Mouse (Mus musculus) activated CD4-positive, CD25-positive, alpha-beta regulatory T cell, adult 4 months (primary cell): ENCODE results near the gene Nrcam. TPM values are rescaled to one million over a fixed set of nuclear protein-coding genes. Genes with fewer than 3 reads are reported as not detected.

Experiments
- ATAC-seq: one replicate; pipeline ENCODE4 v1.8.0; 2017
- polyA plus RNA-seq, 2 experiments: library from polyadenylated mRNA; unstranded; fragments of 100-300 nt; shearing (Covaris generic); gene quantifications; one replicate each; pipeline ENCODE4 v1.2.1; 2017

Nrcam gene
- polyA plus RNA-seq, 2 experiments from 2014 or later: 0.42 TPM; not detected in 1

DNA sequence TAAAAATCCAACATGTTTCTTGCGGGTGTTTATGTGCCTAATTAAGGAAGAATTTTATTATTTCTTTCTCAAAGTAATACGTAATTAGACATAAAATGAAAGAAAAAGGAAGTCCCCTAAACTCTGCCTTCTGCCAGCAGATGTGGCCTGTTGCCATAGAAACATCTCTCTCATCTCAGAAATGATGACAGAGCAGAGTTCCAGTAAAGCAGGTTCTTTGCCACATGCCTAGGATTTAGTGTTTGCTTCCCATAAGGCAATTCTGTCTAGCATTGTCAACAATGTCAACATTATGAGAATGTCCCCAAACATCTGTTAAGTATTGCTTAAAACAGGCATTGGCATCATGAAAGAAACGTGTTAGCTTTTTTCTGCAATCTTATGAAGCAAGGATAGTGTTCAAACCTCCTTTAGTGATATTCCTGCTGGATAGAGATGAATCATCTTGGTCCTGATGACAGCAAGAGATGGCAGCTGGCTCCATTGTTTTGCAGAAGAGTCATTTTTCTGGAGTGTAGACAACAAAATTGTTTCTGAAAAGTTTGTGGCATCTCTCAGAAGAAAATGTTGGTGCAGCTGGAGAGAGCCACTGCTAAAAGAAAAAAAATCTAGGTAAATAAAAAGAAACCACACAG lies 42.5 kb downstream of the Nrcam start:
- no peak for ATAC-seq

DNA sequence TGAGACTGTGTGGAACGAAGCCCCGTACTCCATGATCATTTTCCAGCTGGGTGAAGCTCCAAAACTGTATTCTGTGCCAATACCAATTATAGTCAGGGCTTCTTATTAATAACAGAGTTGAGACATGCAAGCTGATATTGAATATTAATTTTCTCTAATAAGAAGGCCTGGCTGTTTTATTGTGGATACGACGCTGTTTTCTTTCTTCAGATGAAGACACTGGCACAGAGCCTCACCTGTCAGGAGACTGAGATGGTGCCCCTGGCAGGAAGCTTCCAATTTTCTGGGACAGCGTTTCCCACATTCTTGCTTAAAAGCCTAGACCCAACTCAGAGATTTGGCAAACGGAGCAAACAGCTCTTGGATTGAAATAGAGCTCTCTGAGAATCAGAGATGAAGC lies 47.3 kb downstream of the Nrcam start:
- no peak for ATAC-seq

DNA sequence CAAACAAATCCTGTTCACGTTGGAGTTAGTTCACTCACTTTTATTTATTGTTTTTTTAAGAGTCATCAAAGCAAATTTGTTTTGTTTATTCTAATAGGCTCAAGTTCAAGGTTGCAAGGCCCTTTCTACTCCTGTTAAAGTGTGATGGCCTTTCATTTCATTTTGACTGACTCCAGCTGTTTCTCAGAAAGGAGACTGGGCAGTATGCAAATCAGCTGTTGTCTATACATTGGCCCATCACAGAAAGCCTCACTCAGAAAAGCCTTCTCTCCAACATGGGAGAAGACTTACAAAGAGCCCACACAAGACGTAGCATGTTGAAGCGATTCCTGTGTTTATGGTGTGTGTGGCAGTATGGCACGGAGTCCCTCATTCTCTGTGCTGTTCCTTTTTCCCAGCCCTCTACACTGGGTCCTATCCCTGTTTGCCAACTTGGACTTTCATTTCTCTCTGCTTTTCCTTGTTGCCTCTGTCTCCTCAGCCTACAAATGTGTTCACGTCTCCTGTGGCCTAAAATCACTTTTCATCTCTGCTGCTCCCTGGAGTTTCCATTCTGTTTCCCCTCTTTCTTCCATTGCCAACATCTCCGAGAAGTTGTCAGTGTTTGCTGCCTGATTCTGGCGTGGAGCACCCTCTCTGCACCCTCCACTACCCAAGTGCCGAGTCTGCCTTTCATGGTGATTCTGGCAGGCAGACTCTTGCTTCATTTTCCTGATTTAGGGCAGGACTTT lies 49.9 kb downstream of the Nrcam start:
- no peak for ATAC-seq

DNA sequence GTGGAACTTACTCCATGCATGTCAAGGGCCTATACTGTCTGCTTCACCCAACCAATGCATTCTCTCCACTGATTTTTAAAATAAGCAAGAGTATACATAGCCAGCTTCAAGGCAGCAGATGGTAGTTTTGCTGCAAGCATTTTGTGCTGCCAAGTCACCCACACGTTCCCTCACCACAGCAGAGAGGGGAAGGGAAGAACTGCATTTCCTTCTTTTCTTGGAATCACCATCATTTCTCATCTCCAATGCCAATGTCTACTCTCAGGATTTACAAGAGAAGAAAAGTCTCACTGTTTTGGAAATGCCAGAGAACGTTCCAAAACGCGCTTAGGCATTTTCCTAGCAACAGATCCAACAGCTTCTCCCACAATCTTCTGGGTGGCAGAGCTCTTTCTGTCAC lies 52.1 kb downstream of the Nrcam start:
- ATAC-seq: no peak

DNA sequence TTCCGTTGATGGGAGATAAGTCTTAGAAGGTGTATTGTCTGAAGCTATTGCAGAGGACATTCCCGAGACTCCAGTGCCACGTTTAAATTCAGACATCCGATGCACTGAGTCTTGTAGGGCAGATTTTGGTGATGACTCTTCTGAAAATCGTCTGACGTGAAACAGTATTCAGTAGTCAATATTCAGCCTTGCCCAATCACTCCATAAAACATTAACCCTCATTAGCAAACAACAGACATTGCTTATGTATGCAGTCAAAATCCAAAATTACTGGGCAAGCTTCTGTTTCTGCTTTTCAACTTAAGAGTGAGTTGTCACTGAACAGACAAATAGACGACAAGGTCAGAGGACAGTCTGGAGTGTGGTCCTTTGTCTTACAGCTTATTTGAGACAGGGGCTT lies 57.7 kb downstream of the Nrcam start:
- no peak for ATAC-seq

DNA sequence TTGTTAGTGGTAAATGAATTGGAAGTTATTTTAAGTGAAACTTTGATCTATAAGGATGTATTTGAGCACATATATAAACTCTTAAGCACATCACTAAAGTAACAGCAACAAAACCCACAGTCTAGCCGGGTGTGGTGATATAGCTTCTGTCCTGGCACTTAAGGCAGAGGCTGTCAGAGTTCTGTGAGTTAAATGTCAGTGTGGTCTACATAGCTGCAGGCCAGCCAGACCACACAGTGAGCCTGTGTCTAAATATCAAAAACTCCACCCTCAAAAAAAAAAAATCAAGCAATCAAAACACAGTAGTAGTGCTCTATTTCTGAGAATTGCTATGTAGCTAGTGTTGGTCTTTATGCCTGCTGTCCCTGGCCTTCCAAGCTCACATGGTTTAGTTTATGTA lies 59.5 kb downstream of the Nrcam start:
- ATAC-seq: no peak

DNA sequence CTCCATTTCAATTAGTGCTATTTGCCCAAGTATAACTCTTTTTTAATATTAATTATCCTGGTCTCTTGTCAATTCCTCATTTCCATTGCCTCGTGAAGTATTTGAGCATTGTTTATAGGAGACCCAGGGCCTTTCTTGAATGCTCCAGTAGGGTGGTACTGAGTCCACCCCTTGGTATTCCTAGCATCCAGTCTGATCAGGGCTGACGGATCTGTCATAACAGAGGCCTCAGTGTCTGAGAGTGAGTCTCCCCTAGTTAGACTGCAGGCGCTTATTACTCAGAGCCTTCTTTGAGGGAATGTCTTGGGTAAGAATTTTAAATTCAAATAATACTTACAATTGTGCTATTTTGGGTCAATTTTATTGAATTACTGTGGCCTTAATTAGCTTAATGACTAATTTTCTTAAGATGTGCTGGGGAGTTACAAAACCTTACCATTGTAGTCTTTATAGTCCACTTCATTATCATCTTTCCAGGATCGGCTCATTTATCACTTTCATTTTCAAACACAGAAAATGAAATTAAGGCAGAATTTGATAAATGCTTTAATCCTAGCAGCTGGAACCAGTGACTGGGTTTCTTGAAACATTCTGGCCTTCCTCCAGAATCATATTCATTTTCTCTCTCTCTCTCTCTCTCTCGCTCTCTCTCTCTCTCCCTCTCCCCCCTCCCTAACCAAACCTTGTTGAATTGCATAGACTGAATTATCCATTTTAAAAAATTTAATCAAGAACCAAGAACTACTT lies 61.9 kb downstream of the Nrcam start:
- ATAC-seq: no peak

DNA sequence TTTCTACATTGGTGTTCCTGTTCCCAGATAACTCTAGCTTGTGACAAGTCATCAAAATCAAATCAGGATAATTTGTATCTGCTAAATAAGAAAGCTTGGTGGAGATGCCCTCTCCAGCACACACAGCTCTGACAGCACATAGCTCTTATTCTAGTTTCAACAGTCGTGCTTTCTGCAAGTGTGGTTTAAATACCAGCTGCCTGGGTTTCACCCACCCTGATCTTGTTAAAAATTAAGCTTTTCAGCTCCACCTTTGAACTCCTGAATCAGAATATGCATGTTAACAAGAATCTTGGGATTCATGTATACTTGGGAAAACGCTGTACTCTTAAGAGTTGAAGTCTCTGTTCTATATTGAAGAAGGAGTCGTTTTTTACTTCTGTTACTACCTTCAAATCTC lies 66.2 kb downstream of the Nrcam start:
- ATAC-seq: no peak

DNA sequence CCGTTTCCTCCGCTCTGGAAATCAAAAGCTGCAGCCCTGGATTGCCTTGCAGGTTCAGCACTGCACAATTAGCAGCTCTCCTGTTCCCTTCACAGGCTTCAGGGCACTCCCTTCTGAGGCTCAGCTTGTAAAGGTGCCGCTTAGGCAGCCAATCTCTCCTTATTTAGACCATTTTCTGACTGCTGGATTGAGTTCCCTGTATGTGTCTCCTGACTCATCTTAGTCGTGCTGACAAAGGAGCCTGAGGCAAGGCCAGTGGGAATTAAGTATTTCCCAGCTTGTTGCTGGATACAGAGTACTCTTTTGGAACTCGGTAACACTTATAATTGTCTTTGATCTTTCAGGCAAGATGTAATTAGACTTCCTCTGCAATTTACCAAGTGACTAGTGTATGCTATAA lies 69.1 kb downstream of the Nrcam start:
- no peak for ATAC-seq

DNA sequence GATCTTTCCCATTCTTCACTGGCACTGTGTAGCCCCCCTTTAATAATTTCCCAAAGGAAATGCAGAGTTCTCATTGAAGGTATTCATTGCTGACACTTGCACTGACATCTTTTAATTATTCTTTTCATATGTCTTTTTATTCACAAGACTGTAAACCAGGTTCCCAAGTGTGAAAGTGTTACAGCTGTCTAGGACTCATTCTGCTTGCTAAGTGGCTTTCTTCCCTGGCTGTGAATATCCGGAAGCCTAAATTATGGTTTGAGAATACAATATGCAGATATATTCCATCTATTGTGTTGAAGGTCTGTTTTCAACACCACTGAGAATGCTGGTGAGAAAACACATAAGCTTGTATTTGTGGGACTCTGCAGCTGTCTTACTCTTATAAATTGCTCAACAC lies 73.4 kb downstream of the Nrcam start:
- no peak for ATAC-seq

DNA sequence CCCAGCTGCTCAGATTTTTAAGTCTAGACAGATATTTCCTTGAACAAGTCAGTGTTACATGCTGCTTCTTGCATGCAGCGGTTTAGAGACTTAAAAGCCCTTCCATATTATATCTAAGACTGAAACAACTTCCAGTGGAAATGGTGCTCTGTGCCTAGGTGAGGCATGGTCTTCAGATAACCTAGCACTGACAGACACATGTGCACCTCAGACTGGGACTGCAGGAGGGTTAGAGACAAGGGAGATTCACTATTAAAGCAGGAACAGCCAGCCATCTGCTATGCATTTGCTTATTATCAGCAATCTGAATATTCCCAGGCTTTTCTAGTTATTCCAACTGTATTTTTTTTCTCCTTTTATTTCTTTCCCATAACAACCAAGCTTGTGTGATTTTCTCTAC lies 74.6 kb downstream of the Nrcam start:
- no peak for ATAC-seq

DNA sequence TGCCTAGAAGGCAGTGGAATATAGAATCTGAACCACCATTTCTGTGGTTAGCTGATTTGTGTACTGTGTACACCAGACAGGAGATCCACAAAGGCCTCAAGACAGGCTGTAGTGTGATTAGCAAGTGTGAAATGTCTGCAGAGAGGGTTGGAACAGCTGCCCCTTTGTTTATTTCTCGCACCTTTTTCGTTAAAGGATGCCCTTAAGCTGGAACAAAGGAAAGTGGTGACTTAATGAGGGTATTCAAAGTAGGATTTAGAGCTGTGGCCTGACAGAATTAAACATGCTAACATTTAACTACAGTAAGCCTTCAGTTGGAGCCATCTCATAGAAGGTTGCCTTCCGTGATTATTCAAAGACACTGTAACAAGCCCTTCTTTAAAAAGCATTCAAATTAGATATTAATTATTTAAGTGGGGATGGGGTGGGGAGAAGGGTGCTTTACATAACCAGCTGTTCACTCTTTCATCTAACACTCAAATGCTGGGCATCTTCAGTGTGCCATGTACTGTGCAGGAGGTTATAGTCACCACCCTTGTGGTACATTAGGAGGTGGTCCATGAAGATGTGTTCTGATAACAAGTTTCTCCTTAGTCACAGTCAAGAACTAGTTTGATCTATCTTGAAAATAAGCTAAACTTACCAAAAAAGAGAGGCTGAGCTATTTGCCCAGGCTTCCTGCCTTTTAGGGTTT lies 75.2 kb downstream of the Nrcam start:
- no peak for ATAC-seq

DNA sequence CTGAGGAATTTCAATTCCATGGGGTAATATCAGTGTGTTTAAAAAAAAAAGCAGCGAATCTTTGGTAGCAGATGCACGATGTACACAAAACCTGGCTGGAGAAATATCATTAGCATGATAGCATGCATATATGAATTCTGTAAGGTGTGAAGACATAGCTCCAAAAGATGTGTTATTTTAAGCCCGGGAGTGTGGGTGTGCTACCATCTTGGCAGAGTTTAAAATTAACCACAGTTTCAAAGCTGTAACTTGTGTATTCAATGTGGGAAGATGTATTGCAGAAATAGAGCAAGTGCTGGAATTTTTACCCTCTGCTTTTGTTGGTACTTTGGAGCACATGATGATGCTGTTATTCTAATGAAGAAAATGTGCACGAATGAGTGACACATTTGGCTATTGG lies 81.1 kb downstream of the Nrcam start:
- ATAC-seq: no peak

DNA sequence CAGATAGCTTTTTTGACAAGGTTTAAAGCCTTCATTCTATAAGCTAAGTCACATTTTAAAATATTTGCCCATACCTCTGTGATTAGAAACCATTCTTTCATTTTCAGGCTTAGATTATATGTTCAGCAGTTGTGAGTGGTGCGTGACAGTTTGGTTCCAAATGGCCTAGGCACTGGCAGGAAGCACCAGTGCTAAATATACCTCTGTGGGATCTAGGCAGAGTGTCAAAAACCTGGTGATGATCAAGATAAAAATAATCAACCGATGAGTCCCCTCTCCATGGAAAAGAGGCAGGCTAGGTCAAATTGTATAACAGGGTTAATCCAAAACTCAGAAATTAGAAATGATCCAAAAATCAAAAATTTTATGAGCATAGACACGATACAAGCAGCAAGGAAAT lies 82.3 kb downstream of the Nrcam start:
- ATAC-seq: no peak

DNA sequence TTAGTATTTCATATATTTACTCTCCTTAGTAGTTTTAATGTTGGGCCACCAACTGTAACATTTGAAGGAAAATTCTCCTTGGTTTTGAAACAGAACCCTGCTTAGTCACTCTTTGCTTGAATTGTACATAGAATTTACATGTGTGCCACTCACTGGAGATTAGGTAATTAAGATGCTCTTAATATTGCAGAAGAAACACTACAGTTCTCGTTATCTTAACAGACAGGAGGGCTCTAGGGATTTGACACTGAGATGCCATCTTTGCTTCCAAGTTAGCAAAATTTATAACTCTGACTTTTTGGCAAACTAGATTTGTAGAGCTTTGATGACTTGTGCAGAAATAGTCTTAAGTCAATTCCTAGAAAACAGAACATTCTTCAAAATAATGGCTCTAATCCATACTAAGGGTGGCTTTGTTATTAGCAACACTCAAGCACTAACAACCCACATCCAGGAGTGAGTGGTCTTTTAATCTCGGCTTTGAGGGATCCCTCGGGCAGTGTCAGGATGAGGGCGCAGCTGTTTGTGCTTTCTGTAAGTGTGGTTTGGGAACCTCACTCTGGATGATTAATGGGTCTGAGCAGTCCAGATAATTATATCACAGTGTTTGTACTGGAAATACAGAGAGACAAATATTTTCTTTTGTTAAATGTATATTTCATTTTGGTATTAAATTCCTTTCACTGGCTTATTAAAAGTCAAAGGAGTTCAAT lies 93.6 kb downstream of the Nrcam start:
- ATAC-seq: no peak

DNA sequence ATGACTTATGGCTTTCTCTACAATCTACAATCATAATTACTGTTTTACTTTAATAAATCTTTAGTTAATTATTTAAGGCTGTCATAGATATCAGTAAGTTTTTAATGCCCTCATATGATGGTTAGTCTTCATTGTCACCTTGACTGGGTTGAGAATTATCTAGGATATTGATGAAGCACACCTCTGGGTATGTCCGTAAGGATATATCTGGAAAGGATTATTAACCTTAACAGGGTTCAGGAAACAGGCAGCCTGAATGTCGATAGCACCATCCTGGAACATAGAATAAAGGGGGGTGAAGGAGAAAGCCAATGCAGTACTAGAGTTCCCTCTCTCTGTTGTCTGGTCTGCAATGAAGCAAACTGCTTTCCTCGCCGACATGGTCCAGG lies 94.2 kb downstream of the Nrcam start:
- no peak for ATAC-seq

DNA sequence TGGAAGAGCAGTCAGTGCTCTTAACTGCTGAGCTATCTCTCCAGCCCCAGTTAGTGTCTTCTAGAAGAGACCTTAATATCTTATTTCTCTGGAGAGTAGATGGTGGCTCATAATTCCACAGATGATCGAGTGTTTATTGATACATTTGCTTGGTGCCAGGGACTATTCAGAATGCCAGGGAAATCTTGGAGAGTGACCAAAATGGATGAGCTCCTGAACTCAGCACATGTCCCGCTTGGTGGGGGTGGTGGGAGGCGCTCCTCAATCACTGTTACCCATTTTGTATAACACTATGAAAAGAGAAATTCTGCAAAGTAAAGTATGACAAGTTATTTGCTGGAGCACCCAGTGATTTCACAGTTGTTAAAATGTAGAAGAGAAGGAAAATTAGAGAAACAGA lies 95.3 kb downstream of the Nrcam start:
- no peak for ATAC-seq

DNA sequence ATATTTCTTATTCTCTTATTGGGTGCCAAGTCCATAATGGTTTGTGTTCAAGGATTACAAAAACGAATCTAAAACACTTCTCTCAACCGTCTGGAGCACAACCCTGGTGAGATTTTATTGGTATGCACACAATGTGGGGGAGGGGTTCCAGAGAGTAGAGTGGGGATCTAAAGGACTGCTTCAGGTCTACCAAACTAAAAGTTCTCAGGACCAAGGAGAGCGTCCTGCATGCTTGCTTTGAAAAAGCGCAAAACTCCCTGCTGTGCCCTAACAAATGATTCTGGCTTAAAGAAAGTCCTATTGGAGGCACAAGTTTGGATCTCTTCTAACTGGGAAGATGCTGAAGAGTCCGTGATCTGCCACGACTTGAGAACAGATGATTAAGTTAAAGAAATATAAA lies 96.4 kb downstream of the Nrcam start:
- no peak for ATAC-seq

DNA sequence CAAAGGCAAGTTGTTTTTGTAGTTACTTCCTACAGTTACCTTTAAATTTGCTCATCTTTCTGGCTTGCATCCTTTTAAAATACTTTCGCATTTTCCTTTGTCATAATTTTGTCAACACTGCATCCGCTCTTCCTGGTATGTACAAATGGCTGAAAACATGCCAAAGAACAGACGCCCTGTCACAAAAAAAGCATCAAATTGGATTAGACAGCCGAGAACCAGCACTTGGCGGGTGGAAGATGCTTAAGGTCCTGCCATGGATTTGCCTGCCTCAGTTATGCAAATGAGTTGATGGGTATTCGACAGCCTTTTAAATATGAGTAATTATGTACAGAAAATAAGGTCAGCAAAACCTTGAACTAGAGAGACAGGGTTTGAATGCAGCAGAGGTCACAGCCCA lies 101.7 kb downstream of the Nrcam start:
- ATAC-seq: no peak

DNA sequence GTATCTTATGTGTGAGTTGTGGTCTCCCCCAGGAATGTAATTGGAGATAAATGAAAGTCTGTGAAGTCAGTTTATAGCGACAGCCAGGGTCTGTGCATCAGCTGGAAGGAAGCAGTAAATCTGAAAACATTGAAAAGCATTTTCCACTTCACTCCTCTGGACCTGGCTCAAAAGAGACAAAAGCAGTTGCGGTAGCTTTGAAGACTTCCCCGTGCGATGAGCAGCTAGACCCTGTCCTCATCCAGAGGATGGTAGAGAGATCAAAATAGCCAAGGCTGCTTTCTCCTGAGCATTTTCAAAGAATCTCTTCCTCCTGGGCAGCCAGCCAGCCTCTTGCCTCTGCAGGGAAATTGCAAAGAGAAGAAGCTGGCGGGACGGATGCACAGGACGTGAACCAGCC lies 102.3 kb downstream of the Nrcam start:
- ATAC-seq: no peak

DNA sequence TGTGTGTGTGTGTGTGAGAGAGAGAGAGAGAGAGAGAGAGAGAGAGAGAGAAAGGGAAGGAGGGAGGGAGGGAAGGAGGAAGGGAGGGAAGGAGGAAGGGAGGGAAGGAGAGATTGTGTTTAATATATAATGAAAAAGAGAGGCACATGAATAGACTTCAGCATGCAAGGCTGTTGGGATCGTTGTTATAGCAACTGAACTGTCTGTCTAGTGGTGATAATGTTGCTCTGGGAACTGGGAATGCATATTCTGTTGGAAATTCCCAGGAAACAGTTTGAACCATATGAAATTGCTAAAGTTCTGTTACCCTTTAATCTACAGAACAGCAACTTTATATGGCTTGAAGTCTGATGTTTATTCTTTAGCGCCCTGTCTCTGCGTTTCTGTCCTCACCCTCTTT lies 104.0 kb downstream of the Nrcam start:
- no peak for ATAC-seq

DNA sequence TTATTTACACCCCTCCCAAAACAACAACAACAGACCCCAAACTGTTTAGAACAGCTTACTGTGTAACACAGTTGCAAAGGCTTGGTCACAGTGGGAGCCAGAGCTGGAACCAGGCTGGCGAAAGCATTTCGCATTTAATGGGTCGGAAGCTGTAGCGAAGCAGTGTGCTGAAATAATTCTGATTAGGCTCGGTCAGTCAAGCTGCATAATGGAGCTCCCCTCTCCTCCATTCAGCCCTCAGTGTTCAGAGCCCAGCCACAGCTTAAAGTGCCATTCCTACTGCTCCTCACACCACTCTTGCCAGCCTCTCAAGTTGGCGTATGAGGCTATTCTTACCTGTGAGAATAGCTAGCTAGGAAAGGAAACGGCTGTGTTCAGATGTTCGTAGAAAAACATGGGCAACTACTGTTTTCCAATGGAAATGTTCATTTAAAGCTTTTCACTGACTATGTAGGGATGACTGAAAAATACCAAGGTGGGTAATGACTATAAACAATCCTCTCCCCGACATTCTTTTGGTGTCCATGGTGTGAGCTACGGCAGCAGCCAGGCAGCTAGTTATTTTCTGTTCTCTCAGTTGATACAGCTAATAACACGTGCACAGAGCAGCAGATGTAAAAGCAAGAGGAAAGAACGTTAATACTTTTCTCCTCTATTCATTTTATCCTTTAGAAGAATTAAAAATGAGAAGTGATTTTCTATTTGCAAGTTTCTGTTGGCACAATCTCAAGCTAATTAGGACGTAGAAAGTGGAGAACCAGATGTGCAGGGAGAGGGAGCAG lies 108.6 kb downstream of the Nrcam start:
- no peak for ATAC-seq
